Mouse (Mus musculus) lung, postnatal 14 days (tissue): Measurements from ENCODE around the gene Pramel1.
"Not testable (repeated sequence)": the region's sequence is repeated elsewhere in the genome, so short reads cannot be mapped to it uniquely, and the experiment has no call there.

Source experiments
- DNase-seq: peaks from one replicate; pipeline ENCODE4 v3.0.0; 2021

Pramel1 gene

DNA sequence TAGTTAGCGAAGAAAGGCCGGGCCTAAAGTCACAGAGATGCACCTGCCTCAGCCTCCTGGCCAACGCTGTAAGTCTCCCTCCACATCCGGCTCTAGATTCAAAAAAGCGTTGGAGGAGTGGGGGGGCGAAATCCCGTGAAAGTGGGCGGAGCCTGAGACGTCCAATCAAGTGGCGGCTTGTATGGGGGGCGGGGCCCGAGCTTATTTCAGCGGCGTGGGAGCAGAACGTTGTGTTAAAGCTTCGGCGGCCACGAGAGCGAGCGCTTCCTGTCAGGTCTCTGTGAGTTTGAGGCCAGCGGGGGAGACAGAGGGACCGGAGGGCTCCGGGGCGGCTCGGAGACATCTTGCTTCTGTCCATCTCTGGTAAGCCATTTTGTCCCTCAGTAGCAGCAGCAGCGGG is at the start of gene Pramel1:
Pramel1 (plus strand) TSS at position 248 of the 400 bp plus-strand sequence.
- no peak for DNase-seq

DNA sequence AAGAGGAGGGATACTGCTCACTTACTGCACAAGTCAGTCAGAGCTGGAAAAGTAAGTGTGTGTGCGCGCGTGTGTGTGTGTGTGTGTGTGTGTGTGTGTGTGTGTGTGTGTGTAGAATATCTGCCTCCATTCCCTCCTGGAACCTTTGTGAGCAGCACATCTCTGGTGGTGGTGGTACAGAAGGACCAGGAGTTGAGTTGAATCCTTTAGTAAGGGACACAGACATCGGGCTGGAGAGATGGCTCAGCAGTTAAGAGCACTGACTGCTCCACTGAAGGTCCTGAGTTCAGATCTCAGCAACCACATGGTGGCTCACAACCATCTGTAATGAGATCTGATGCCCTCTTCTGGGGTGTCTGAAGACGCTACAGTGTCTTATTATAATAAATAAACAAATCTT is 48.7 kb upstream of the Pramel1 start:
- not testable (repeated sequence) for DNase-seq

DNA sequence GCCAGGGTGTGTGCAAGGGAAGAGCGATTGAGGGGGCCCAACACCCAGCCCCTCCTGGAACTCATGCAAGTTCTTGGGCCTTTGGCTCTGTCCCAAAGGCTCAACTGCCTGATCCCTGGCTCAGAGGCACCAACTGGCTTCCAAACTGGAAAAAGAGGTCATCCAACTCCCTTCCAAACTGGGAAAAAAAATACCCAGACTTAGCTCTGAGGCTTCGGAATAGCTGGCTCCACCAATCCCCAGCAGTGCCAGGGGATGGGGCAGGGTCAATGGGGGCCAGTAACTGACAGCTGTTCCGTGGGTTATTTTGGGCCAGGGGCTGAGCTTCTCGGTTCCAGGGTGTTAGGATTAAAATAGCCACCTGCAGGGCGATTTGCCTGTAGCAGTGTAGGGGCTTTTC is 45.5 kb upstream of the Pramel1 start:
- no peak for DNase-seq

GRCm38 (mm10) chr4:143349484-143349906 is 44.7 kb upstream of the Pramel1 start, which contains the start of gene Lrrc38:
Lrrc38 (plus strand) TSS chr4:143349757.
- DNase-seq, result no peak

DNA sequence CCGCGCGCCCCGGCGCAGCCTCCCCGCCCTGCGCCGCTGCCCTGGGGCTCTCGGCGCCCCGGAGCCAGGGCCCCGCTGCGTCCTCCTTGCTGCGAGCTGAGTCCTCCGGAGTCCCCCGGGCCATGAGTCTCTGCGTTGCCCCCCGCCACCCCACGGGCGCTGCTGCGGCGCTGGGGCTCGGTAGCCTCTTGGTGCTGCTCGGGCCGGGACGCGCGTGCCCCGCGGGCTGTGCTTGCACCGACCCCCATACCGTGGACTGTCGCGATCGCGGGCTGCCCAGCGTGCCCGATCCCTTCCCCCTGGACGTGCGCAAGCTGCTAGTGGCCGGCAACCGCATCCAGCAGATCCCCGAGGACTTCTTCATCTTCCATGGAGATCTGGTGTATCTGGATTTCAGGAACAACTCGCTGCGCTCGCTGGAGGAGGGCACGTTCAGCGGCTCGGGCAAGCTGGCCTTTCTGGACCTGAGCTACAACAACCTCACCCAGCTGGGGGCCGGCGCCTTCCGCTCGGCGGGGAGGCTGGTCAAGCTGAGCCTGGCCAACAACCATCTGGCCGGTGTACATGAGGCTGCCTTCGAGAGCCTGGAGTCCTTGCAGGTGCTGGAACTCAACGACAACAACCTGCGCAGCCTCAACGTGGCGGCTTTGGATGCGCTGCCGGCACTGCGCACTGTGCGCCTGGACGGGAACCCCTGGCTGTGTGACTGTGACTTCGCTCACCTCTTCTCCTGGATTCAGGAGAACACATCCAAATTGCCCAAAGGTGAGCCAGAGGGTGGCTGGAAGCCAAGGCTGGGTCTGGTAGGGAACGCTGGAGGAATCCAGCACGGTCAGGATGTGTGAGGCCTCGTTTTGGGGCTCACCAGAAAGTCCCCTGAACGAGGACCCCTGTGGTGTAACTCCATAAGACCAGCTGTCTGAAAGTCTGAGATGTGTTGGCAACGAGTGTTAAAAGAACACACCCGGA is 43.9 kb upstream of the Pramel1 start:
- no peak for DNase-seq

DNA sequence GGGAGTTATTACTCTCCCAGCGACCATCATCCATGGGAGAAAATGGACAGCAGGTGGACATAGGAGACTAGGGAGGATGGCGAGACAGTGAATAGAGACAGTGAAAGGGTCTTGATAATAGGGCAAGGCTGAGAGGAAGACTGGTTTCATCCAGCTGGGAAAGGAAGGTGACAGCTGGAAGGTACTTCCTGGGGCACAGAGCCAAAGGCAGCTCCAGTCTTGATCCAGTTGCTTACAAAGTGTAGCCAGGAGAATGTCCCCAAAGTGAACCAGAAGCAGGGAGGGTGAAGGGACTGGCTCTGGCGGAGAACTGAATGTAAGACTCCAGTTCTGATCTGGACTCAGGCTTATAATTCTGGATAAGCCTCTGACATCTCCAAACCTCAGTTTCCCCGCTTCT is 41.9 kb upstream of the Pramel1 start:
- no peak for DNase-seq

- no peak for DNase-seq
These were observed 32.7 kb upstream of the Pramel1 start for GRCm38 (mm10) chr4:143361520-143361919.

DNA sequence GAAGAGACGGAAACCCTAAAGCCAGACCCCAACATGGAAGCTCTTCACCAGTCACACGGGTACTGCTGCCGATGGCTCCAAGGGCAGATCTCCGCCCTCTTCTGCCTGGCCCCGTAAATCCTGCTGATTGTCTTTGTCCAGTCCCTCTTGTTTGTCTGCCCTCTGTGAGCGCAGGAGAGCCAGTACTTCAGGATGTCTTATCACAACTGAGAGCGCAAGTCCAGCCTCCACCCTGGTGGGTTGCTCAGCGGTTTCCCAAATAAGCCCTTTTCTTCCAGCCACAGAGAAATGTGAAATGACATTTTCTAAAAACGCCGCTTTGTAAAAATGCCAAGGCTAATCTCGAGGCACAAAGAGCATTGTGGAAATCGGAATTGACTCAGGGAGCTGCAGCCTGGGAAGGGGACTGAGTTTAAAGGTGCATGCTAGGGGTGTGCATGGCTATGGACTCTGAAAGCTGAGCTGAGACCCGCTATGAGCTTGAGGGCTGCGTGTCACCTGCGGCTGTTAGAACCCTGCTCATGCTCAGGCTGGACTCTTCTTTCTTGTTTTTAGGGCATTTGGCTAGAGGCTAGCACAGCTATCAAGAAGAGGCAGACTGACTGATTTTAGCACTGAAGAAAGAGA is 27.7 kb upstream of the Pramel1 start:
- DNase-seq, result no peak

DNA sequence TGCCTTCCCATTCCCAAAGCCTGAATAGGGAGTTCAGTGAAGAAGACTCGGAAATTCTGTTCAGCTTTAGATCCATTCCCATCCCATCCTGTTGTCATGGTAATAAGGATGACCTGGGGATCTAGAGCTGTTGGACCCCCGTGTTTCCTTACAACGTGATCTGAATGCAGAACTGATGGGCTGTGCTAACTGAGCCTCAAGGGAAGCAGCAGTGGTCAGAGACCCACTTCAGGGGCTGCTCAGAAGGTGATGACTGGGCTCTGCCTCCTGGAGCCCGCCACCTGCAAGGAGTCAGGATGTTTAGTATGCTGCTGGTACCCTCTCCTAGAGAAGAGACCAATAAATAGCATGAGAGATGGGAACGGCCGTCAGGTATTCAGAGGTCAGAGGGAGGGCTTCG is 14.7 kb upstream of the Pramel1 start:
- DNase-seq, result no peak

- no peak for DNase-seq
These were observed 14.1 kb upstream of the Pramel1 start for GRCm38 (mm10) chr4:143379931-143380715.

GRCm38 (mm10) chr4:143380716-143381004 is 13.6 kb upstream of the Pramel1 start:
- peak; percentile 60 for DNase-seq

GRCm38 (mm10) chr4:143382163-143382562 is 12.1 kb upstream of the Pramel1 start:
- DNase-seq, result no peak

GRCm38 (mm10) chr4:143383646-143384045 is 10.6 kb upstream of the Pramel1 start:
- DNase-seq, result no peak

GRCm38 (mm10) chr4:143388955-143389702 is 5.1 kb upstream of the Pramel1 start:
- DNase-seq, result peak; percentile 31

- no peak for DNase-seq
These were observed 17.5 kb downstream of the Pramel1 start for GRCm38 (mm10) chr4:143411566-143412218.

- peak; percentile 89 for DNase-seq
These were observed 18.2 kb downstream of the Pramel1 start, which contains the start of gene Pramef8 for GRCm38 (mm10) chr4:143412219-143413092. Pramef8 (plus strand) TSS chr4:143412426.

DNA sequence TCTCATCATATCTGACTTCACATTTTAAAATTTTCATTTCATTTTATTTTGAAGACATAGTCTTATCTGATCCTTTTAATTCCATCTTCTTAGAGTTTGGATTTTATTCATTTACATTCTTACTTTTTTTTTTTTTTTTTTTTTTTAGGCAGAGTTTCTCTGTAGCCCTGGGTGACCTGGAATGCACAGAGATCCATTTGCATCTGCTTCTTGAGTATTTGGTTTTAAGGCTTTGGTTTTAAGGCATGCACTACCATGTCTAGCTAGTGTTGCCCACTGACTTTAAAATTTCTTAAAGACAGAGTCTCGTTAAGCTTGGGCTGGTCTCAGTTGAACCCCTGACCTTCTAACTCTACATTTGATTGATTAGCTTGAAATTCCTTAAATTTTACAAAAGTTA is 19.4 kb downstream of the Pramel1 start:
- DNase-seq, result no peak

DNA sequence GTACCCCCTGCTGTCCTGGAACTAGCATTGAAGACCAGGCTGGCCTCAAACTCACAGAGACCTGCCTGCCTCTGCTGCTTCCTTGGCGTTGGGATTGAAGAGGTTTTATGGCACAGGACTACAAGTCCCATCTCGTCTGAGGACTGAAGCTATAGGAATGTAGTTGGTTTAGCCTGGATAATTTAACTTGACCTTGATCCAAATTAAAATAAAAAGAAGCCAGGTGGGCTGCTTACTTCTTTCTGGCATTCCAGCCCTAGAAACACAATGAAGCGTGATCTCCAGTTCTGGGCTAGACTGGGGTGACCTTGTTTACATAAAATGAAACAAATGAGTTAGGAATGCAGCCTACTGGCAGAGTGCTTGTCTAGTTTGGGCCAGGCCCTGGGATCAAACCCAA is 19.9 kb downstream of the Pramel1 start:
- no peak for DNase-seq

DNA sequence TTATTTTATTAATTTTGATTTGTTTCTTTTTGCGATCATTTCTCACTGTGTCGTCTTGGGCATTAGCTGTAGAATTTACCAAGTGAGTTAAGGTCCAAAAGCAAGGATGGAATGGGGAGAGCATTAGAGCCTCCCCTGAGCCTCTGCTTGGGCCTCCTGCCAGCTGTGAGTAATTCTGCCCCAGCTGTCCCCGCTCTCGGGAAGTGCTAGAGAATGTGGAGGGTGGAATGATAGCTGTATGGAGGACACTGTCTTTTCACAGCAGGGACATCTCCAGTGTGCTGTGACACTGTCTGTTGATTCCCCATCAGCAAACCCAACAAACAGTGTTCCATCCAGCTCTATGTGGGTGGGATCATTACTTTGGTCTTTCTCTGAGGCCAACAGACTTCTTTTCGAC is 32.5 kb downstream of the Pramel1 start:
- DNase-seq, result not testable (repeated sequence)
